Mouse (Mus musculus): ENCODE data around the gene Card11. TPM values are rescaled to one million over a fixed set of nuclear protein-coding genes. Genes with fewer than 3 reads are reported as not detected.

The Card11 gene
- polyA plus RNA-seq, 1 experiment: 1.2 TPM

DNA sequence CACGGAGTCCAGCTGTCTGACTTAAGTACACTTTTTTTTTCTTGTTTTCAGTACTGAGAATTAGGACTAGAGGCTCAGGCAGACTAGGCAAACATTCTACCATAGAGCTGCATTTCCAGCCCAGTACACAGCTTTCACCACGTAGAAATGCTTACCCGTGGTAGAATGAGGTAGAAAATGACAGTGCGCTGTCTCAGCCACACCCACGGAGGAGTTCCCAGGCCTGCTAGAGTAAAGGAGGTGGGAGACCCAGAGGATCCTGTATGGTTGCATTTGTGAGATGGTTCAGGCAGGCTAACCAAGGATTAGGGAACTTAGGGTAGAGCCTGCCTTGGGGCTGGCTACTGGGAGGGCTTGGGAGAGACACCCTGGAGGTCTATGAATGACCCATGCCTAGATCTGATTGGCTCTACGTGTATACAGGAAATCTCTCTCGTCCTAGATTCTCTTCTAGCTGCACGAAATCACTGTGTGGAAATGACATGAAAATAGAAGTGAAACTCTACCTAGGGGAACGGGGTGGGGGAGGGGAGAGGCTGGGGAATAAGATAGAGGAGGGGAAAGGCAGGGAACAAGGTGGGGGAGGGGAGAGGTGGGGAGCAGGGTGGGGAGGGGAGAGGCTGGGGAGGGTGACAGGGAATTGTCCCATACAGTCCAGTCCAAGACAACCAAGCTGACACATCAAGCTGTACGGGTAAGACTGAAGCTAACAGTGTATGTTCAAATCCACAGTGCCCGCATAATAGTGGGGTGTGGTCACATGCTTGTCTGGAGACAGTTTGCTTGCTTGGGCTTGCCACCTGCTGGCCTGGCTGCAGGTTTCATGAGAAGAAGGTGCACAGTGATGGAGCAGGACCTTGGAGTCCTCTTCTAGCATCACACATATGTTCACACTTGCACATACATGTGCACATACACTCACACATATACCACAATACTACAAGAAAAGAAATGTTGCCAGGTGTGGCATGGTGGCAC, 8.0 kb downstream of the Card11 start:
- no peak for DNase-seq (ENCODE audit: low spot score)

DNA sequence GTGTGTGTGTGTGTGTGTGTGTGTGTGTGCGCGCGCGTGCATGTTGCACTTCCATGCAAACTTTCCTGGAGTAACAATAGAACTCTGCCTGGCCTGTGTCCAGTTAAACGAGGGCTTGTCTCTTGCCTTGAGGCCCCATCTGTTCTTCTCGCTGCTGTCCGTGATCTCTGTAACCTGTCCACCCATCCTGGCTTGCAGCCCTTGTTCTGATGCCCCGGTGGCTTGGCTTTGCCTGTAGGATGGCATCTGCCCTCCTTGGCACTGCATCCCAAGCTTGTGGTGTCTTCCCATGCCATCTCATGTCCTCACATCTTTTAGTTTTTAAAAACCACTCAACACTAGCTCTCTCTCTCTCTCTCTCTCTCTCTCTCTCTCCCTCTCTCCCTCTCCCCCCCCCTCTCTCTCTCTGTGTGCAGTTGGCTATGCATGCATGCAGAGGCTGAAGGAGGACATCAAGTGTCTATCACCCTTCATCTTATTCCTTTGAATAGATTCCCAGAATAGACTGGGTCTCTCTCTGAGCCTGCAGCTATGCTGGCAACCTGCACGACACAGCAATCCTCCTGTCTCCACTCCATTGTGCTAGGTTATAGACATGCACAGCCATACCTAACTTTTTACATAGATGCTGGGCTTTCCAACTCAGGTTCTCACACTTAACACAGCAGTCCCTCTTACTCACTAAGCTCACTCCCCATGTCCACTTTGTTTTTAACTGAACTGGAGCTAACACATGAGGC, 14.9 kb downstream of the Card11 start:
- no peak for DNase-seq (ENCODE audit: low spot score)

DNA sequence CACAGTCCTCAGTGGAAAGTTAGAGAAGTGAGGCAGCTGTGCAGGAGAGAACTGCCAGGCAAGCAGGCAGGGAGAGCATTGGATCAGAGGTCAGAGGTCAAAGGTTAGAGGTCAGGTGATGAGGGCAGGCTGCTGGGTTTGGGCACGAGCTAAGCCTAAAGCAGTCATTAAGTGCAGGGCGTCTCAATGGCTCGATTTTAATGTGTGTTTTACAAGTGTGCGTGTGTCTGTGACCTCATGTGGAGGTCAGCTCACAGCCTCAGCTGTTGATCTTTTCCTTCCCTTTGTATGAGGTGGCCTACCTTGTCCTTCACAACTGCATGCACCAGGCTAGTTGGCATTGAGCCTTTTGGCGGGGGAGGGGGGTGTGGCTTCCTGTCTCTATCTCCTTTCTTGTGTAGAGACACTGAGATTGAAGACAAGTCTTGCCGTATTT, 19.0 kb downstream of the Card11 start:
- no peak for DNase-seq (ENCODE audit: low spot score)

DNA sequence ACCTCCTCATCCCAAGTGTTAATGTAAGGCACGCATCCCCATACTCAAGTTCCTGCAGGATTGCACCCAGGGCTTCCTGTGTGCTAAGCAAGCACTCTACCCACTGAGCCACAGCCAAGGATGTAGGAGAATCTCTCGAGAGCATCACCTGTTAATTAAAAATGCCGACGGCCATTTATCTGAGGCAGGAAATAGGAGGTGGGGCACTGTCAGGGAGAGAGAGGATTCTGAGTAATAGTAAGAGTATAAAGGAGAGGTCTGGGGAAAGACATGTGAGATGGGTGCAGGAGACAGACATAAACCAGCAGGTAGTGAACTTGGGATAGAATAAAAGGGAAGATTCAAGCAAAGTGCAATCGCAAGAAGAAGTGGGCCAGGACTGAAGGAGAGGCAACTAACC, 19.6 kb downstream of the Card11 start:
- no peak for DNase-seq (ENCODE audit: low spot score)

DNA sequence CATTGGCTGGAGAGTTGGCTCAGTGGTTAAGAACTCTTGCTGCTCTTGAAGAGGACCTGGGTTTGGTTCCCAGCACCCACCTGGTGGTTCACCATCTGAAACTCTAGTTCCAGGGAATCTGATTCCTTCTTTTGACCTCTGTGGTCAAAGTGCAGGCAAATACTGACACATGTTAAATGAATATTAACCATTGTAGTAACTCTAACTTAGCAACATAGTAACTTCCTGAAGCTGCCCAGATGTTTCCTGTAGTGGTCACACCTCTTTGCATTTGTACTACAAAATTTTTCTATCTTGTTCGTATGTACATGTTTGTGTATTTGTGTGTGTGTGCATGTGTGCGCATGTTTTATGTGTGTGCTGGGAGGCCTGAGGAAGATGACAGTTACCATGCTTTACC, 20.3 kb downstream of the Card11 start:
- no peak for DNase-seq (ENCODE audit: low spot score)

DNA sequence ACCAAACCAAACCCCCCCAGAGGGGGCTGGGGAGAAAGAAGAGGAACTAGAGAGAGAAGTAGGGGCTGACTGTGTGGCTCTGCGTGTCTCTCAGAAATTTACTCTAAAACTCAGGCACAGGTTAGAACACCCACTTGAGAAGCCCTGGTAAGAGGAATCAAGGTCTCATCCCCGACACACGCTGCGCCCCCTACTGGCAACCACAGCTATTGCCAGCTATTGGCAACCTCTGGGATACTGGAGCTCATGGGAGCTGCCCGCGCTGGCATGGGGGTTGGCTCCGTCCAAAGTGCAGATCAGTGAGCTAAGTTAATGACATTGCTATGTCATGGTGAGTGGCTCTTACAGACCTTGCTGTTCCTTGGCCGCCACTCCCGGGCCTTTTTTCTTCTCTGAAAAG, 37.4 kb downstream of the Card11 start:
- DNase-seq (ENCODE audit: low spot score): no peak

DNA sequence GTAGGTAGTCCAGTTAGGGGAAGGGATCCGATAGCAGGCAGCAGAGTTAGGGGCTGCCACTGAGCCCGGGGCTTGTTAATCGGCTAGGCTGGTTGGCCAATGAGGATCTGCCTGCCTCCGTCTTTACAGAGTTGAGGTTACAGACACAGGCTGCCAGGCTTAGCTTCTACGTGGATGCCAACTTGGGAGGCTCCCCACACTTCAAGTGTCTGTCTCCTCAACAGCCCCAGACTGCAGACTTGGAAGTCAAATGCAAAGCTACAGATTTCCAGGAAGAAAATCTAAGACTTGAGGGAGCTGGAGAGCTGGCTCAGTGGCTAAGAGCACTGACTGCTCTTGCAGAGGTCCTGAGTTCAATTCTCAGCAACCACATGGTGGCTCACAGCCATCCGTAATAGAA, 39.6 kb downstream of the Card11 start:
- DNase-seq (ENCODE audit: low spot score): no peak

DNA sequence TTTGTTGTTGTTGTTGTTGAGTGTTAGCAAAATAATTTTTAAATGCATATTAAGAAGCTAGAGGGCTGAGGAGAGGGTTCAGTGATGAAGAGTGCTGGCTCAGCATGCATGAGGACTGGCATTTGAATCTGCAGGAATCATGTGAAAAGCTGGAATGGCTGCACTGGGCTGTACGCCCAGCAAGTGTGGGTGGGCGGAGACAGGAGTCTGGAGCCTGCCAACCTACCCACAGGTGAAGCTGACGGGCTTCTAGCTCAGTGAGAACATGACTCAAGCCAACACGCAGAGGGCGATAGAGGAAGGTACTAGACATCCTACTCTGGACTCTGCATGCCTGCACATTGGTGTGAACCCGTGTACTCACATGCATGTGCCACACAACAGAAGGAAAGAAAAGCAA, 41.2 kb downstream of the Card11 start:
- no peak for DNase-seq (ENCODE audit: low spot score)

DNA sequence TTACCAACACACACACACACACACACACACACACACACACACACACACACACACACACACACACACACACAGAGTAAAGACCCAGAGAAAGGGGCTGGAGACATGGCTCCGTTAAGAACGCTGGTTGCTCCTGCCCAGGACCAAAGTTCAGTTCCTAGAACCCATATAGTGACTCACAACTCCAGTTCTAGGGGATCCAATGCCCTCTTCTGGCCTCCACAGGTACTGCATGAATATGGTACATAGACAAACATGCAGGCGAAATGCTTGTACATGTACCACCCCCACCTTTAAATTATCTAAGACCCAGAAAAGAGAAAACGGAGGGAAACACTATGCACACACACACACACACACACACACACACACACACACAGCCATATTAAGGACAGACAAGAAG, 43.3 kb downstream of the Card11 start:
- no peak for DNase-seq (ENCODE audit: low spot score)

DNA sequence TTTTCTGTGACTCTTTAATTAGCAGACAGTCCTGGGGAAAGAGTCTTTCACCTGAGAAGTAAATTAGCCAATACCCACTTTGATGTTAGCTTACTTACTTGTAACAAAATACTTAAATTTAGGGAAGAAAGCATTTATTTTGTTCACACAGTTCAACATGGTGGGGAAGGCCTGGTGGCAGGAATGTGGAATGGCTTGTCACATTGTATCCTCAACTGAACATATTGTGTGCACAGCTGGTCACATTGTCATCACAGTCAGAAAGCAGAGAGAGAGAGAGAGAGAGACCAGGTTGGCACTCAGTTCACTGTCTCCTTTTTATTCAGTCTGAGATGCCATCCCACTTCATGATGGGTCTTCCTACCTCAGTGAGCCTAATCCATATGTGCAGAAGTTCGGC, 44.7 kb downstream of the Card11 start:
- no peak for DNase-seq (ENCODE audit: low spot score)

DNA sequence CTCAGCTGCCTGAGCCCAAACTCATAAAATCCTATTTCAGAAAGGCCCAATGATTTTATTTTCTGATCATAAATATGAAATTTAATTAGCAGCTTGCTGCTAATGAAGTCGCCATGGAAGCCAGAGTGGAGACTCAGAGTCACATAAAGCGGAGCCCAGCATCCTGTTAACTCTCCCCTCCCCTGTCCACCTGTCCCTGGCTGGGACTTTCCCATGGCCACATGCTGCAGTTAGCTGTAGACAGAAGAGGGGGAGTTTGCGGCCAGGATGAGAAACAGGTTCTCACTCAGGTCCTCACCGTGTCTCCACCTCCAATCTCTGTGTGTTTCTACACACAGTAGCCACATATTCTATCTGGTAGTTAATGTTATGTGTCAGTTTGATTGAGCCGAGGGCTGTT, 48.6 kb downstream of the Card11 start:
- DNase-seq (ENCODE audit: low spot score): no peak

DNA sequence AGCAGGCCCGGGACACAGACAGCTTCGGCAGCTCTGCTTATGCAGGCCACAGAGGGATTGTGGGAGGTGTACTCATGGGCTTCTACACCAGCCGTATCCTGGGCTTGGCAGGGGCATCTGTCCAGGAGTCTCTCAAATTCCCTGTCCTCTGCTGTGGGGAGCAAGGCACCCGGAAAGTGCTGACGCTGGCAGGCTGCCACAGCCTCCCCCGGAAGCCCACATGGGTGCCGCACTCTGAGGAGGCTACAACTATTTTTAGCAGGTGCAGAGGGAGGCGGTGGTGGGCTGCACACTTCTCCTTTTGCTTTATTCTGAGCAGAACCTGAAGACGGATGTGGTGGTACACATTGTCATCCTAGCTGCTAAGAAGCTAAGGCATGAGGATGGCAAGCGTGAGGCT, 52.4 kb downstream of the Card11 start:
- DNase-seq (ENCODE audit: low spot score): no peak

DNA sequence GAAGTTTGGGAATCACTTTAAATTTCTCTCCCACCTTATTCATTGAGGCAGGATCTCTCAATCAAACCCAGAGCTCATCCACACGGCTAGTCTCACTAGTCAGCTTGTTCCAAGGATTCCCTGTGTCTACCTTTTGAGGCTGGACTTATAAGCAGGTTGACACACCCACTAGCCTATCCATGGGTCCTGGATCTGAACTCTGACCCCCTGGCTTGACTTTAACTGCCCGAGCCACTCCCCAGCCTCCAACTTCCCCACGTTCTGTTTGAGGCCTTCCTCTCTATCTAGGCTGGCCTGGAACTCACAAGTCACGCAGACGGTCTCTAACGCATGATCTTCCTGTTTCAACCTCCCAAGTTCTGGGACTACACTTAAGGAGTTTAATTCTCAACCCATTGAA, 54.3 kb downstream of the Card11 start:
- no peak for DNase-seq (ENCODE audit: low spot score)

DNA sequence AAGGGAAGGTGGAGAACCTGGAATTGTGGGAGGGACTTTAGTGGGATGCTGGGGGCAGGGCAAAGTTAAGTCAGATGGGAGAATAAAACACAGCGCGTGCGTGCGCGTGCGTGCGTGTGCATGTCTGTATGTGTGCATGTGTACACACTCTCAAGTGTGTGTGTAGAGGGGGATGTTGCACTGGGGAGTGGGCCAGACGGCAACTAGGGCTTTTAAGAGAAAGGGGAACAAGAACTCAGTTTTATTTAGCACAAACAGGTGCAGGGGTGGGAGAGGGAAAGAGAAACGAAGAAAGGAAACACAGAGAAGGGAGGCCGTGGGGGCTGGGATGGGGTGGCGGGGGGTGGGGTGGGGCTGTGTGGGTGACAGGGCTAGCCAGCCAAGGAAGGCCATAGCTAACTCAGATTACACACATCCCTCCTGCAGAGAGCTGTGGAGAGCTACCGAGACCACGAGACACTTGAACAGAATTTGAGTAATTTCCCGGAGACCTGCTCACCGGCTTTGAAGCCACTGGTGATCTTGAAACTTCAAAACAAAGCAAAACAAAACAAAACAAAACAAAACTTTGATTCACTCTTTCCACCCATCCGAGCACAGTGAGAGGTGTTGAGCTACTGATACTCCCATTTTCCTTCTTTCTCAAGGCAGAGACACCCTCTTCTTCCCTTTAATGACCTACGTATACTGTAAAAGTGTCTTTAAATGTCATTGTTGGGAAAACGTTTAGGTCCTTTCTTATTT, 55.8 kb downstream of the Card11 start:
- no peak for DNase-seq (ENCODE audit: low spot score)

DNA sequence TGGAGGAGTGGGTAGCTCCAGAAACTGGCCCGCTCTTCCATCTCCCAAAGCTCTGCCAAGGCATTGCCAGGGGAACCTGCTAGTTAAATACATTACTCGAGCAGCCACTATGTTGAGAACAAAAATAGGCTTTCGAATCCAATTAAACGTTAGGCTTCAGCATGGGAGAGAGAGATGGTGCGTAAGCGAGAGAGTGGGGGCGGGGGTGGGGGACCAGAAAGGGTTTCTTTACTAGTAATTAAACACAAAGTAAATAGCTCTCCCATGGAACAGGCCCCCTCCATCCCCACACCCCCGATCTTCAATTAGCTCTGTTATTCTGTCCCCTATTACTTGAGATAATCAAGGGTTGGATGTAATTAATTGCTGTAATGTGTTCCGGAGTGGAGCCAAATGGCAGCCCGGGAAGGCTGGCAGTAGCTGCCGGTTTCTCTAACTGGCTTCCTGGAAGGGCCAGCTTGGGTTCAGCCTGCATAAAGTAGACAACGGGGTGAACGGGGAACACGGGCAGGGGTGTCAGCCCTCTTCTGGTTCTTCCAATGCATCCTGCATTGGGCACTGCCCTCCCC, 59.4 kb downstream of the Card11 start:
- DNase-seq (ENCODE audit: low spot score): no peak

DNA sequence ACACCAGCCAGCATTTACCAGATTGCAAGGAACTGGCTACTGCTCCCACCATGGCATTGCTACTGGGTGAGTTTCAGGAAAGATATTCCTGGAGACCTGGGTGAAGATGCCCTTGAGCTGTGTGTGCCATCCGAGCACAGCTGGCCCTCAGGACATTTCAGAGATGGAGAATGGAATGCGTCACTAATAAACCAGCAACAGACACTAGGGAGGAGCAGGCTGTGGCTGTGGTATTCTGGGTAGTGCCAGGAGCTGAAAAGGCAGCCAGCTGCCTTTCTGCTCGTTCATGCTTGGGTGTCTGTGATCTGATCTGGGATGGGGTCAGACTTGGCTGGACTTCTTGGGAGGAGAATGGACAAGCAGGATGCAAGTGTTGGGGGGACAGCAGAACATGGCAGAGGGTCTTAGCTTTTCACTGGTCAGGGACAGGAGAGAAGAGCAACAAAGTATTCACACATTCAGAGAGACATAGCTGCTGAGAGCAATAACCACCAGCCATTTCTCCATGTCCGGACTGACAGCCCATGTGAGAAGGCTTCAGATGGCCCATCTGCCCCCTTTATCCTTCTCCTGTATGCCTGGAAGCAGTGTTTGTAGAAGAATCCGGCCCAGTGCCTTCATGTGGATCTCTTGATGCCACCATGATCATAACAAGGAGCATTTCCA, 60.0 kb downstream of the Card11 start:
- DNase-seq (ENCODE audit: low spot score): no peak

DNA sequence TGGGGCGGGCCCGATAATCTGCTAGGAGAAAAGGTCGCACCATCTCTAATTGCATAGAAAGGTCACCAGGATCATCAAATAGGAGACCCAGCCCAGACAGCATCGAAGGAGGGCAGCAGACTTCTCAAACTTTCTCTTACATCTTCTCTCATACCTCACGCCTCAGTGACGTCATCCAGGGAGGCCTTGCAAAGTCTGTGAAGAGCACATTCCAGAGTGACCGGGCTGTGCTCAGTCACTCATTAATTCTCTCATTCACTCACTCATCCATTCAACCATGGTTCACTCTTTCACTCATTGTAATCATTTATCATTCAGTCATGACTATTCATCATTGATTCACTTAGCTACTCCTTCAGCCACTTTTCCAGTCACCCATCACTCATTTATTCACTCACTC, 63.6 kb downstream of the Card11 start:
- no peak for DNase-seq (ENCODE audit: low spot score)

DNA sequence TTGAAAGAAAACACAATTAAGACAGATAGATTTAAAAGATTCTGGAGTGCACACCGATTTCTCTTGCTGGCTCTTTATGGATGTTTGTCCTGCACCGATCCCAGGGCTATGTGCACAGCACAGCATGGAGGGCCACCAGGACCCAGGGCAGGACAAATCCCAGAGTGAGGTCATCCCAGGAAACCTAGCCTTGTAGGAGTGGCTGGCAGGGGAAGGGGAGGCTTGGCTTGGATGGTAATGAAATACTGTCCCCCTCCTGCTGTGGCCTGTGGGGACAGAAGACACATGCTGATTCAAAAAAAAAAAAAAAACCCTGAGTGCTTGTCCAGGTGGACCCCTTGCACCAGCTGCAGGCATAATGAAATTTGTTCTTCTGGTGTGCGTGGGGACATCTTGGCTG, 64.5 kb downstream of the Card11 start:
- DNase-seq (ENCODE audit: low spot score): no peak

DNA sequence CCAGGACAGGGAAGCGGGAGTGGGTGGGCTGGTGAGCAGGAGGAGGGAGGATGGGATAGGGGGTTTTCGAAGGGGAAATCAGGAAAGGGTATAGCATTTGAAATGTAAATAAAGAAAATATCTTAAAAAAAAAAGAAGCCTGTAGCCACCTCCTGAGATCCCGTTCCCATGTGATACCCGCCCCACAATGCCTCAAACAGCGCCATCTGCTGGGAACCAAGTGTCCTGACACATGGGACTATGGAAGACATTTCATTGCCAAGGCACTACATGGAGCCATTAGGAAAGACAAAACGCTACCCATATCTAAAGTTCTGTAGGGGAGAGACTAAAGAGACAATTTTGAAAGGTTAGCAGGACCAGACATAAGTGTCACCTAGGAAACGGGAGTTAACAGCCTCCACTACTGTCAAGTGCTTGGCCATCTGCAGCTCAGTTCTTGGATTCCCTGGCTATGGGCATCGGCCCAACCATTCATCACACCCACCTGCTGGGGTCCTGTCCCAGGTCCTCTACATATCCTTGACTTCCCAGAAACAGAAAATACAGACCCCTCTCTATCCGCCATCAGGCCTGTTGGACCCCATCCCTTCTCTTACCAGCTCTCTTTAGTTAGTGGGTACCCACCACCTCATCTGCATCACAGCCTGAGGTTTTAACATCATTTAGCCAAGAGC, 65.6 kb downstream of the Card11 start:
- no peak for DNase-seq (ENCODE audit: low spot score)

DNA sequence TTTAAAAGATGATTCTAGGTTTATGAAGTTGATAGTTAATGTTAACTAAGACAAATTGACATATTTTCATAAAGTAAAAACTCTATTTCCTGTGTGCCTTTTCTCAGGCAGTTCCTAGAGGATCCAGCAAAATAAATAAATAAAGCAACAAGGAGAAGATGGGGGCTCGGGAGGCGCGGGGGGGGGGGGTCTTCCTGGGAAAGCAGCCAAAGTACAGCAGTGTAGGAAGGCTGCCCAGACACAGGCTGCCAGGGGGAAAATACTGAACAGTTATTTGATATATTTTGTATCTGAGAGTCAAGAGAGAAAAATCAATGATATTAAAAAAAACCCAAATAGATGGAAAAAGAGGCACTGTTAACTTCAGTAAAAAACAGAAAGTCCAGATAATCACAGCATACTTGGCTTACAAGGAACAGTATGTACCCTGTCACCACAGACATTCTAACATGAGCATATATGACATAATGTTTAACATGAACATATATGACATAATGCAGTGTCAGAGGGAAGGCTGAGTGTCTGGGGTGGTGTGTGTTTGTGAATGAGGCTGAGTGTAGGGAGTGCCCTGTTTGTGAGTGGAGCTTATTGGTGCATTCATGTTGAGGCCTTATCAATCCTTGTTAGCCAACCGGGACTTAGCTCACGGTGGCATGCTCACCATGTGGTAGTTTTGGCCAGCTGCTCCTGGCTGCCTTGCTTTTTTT, 68.7 kb downstream of the Card11 start:
- DNase-seq (ENCODE audit: low spot score): no peak

Measured in urinary bladder, adult 2 months (tissue).